Mouse (Mus musculus): ENCODE data around the gene Bptf. TPM values are rescaled to one million over a fixed set of nuclear protein-coding genes. Genes with fewer than 3 reads are reported as not detected.

The Bptf gene
- polyA plus RNA-seq (2014; fragmentation: Illumina TruSeq; extraction: RNeasy Lipid Tissue Mini Kit (QIAGEN cat#74804); ENCODE audit: insufficient read depth, low read depth, low replicate concordance): 13.3 TPM

DNA sequence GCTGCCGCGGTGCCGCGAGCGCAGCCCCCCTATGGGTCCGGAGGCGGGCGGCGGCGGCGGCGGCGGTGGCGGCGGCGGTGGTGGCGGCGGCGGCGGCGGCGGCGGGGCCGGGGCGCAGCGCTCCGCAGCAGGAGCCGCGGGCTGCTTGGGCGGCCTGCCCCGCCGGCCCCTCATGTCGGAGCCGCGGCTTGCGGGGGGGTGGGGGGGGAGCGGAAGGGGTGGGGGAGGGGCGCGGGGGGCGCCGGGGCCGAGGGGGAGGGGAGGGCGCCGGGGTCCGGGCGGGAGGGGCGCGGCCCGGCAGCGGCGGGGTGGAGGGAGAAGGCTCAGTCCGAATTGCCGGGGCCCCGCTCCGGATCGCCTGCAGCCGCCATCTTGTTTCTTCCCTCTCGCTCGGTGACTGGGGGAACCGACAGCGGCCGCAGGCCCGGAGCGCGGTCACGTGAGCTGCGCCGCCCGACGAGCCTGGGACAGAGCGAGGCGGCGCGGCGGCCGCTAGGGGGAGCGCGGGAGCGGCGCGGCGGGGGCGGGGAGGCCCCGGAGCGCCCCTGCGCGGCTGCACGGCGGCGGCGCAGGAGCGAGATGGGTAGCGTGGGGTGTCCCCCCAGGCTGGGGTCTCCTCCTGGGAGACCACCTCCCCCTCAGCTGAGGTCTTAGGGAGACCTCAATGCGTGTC, at the start of gene Bptf:
TSS of gene Bptf (minus strand) at position 379 of the 673 bp plus-strand sequence.

DNA sequence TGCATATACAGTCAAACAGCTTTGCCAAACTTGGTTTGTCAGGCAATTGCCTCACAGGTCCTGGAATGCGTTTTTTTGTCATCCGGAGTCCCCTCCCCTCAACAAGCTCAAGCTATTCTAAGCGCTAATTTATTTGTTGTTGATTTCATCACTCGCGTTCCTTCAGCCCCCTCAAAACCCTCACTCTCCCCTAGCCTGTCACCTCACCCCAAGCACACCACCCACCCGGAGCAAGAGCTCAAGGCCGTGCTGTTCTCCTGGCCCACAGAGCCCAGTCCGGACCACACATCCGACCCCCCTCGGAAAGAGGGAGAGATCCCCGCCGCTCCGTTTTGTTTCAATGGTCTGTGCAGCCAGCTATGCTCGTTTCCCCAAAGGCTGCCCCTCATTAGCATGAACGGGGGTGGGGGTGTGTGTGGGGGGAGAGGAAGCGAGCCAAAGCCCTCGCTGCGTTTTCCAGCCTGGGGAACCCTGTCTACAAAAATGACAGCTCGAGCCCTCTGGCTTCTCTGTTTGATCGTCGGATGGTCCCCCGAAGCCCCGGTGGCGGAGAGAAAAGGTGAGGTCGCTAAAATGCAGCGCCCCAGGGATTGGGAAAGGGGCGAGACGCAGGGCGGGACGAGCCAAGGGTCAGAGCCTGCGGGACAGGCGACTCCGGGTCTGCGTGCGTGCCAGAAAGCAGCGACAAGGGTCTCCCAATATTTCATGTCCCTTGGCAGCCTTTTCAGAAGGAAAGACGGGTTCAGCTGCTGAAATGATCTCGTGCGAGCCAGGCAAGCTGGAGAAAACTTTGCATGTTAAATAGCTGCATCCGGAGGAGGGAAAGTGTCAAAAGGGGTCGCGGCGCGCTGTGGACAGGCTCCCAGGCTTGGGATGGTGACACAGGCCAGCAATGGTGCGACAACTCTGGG, 106.3 kb downstream of the Bptf start, which contains the start of gene 1810010H24Rik:
TSS of gene 1810010H24Rik (plus strand) at position 271 of the 911 bp plus-strand sequence.

DNA sequence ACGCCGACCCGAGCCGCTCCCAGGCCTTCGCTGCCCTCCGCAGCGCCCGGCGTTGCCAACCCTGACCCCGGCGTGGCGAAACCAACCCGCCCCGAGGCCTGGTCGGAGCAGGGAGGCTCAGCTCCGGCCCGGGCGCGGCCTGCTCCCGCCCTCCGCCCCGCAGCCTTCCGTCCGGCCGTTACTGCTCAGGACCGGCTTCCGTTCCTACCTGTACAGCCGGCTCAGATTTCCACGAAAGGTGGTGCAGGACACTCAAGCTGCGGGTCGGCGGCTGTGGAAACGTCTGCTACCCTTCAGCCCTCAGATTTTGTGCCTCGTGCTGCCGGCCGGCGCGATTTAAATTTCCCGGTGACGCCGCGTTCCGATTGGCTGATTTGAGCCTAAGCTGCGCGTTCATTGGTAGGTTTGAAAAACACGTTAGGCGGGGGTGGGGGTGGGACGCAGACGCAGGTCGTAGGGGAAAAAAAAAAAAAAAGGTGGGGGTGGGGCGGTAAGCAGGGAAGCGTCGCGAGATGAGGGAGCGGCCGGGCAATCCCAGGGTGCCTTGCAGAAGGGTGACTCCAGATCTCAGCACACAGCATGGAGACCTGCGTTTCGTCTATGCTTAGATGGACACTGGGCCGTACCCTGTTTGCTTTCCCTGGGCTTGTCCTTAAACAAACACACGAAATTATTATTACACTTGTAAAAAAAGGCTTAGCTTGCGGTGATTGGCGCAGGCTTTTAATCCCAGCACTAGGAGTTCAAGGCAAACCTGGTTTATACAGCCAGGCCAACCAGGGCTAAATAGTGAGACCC, 132.6 kb downstream of the Bptf start, which contains the start of gene Kpna2:
TSS of gene Kpna2 (minus strand) at position 391 of the 798 bp plus-strand sequence.

Other genes starting within 250 kb of the Bptf start
- 30.8 TPM for gene Smurf2, start 211.4 kb downstream of the Bptf start, polyA plus RNA-seq (2014; fragmentation: Illumina TruSeq; extraction: RNeasy Lipid Tissue Mini Kit (QIAGEN cat#74804); ENCODE audit: insufficient read depth, low read depth, low replicate concordance)
- 32.5 TPM for gene Kpna2, start 132.6 kb downstream of the Bptf start, polyA plus RNA-seq (2014; fragmentation: Illumina TruSeq; extraction: RNeasy Lipid Tissue Mini Kit (QIAGEN cat#74804); ENCODE audit: insufficient read depth, low read depth, low replicate concordance)
- gene 1810010H24Rik, start 106.4 kb downstream of the Bptf start, polyA plus RNA-seq (2014; fragmentation: Illumina TruSeq; extraction: RNeasy Lipid Tissue Mini Kit (QIAGEN cat#74804); ENCODE audit: insufficient read depth, low read depth, low replicate concordance): 52.5 TPM
- gene Nol11, start 57.3 kb upstream of the Bptf start, polyA plus RNA-seq (2014; fragmentation: Illumina TruSeq; extraction: RNeasy Lipid Tissue Mini Kit (QIAGEN cat#74804); ENCODE audit: insufficient read depth, low read depth, low replicate concordance): 7.6 TPM

All from lung, adult 10 weeks (tissue).